Mouse (Mus musculus) inflammation-experienced regulatory T-cells (primary cell): Measurements from ENCODE around the gene Myl6b. TPM values are rescaled to one million over a fixed set of nuclear protein-coding genes. Genes with fewer than 3 reads are reported as not detected.

Experiments
- polyA plus RNA-seq, 2 experiments: library from polyadenylated mRNA; unstranded; fragments of 100-300 nt; shearing (Covaris generic); gene quantifications; one replicate each; pipeline ENCODE4 v1.2.1; 2017

The Myl6b gene
- polyA plus RNA-seq = 1 to 10 TPM; 2.7 to 4.7 TPM

GRCm38 (mm10) chr10:128498590-128498989, at the start of gene Myl6b:
TSS of gene Myl6b (minus strand) at chr10:128498685.

GRCm38 (mm10) chr10:128547361-128548032, 49.0 kb upstream of the Myl6b start, which contains the start of gene Zc3h10:
TSS of gene Zc3h10 (minus strand) at chr10:128547774.

DNA sequence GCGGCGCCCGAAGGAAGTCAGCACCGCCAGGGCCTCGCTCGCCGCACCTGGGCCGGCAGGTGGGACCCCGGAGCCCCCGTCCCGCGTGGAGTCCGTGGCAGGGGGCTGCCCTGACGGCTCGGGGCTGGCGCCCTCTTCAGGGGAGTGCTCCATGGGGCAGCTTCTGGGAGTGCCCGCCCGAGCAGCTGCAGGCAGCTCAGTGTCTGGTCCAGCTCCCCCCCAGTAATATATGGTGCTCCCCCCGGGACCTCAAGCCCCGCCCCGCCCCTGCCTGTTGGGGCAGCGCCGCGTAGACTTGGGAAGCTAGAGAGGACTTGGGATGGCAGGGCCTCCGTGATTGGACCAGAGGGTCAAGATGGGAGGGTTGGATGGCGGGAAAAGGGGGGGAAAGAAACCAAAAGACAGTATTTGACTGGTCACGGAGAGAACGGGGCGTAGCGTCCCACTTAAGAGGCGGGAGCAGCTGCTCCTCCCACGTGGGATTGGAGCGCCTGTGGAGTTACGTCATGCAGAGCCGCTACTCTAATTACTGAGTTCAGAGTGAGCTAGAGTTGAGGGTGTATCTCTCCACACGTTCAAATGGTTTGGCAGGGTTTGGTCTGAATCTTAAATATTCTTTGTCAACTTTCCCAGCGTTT, 27.3 kb upstream of the Myl6b start, which contains the start of gene Esyt1:
Esyt1 (minus strand) TSS at position 201 of the 638 bp plus-strand sequence.

DNA sequence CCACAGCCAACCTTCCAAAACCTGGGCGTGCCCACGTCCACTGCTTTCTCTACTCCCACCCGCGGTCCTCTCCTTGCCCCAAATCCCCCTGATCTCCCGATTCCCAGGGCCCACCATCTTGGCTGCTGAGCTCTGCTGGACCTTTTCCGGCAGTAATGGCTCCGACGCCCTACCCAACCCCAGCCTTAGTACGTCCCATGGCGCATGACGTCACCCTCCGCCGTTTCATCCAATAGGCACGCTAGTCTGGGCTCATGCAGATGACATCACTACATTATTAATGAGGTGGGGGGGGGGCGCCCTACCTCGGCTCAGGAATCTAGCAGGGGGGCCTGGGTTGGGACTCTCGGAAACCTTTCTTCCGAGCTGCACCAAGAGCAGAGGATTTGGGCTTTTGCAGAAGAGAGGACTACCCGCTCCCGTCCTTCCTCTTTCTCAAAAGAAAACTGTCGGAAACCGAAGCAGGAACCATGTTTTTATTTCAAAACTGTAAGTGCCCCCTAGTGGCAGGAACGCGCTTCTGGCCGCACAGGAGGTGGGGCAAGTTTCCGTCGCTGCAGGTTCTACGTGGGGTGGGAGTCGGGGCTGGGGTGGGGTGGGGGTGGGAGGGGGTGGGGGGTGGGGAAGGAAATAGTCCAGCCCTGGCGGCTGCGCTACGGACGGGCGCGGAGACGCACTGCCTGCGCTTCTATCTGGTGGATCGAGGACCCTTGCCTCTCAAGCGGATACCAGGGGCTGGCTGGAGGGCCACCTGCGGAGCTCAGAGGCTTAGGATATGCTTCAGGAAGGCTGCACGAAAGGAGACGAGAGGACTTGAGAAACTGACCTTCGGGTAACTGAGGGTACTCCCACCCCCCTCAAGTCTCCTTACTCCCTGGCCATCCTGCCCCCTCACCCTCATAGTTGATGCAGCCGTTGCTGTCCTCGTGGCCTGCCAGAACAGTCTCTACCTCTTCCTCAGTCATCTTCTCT, 4.5 kb downstream of the Myl6b start, which contains the start of gene Myl6:
Myl6 (minus strand) TSS at position 451 of the 972 bp plus-strand sequence.

DNA sequence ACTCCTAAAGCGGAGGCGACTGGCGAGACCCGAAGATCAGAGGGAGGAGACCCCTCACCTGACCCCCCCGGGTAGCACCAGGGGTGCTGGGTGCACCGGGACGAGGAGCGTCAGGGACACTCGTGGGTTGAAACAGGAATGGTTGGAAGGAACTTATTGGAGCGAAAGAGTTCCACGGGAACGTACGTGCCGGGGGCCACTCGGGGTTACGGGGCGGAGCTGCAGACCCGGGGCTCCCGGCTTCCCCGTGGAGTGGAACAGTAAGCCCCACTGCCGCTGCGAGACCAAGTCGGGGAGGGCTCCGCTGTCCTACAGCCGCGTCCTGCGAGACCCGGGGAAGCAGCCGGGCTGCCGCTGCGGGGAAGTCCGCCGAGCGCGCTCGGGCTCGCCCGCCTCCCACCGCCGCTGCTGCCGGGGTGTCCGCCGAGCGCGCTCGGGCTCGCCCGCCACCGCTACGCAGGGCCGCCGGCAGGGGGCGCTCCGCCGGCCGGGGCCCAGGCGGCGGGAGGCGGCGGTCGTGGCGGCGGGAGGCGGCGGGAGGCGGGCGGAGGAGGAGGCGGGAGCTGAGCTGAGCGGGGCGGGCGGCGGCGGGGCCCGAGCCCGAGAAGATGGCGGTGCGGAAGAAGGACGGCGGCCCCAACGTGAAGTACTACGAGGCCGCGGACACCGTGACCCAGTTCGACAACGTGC, 39.6 kb downstream of the Myl6b start, which contains the start of gene Smarcc2:
Smarcc2 (plus strand) TSS at position 530 of the 690 bp plus-strand sequence.

Other genes starting within 250 kb of the Myl6b start
- not detected for gene Apon, start 244.6 kb downstream of the Myl6b start, polyA plus RNA-seq
- not detected for gene Apof, start 230.0 kb downstream of the Myl6b start, polyA plus RNA-seq
- gene Stat2, start 228.1 kb downstream of the Myl6b start, polyA plus RNA-seq = 10 to 100 TPM; 66.3 to 70.6 TPM
- gene Il23a, start 199.9 kb downstream of the Myl6b start, polyA plus RNA-seq = under 1 TPM in 1 of 2 experiments, not detected in 1; 0.54 TPM
- 10 to 100 TPM; 39.5 to 50.2 TPM for gene Pan2, start 195.3 kb downstream of the Myl6b start, polyA plus RNA-seq
- 100 to 1,000 TPM in 1 of 2 experiments, 10 to 100 TPM in 1; 89.0 to 132 TPM for gene Cnpy2, start 176.2 kb downstream of the Myl6b start, polyA plus RNA-seq
- gene Cs, start 161.0 kb downstream of the Myl6b start, polyA plus RNA-seq = 100 to 1,000 TPM; 153 to 176 TPM
- gene Coq10a, start 129.7 kb downstream of the Myl6b start, polyA plus RNA-seq = 10 to 100 TPM; 26.8 to 30.6 TPM
- gene Ankrd52, start 121.6 kb downstream of the Myl6b start, polyA plus RNA-seq = 1 to 10 TPM; 6.3 to 6.5 TPM
- not detected for gene Slc39a5, start 97.5 kb downstream of the Myl6b start, polyA plus RNA-seq
- 100 to 1,000 TPM; 116 to 123 TPM for gene Nabp2, start 87.2 kb downstream of the Myl6b start, polyA plus RNA-seq
- 10 to 100 TPM; 37.5 to 41.8 TPM for gene Rnf41, start 87.0 kb downstream of the Myl6b start, polyA plus RNA-seq
- gene Smarcc2, start 39.4 kb downstream of the Myl6b start, polyA plus RNA-seq = 100 to 1,000 TPM; 111 to 120 TPM
- 1,000 to 10,000 TPM; 1,313 to 1,615 TPM for gene Myl6, start 4.5 kb downstream of the Myl6b start, polyA plus RNA-seq
- 100 to 1,000 TPM; 216 to 394 TPM for gene Esyt1, start 27.2 kb upstream of the Myl6b start, polyA plus RNA-seq
- gene Zc3h10, start 49.1 kb upstream of the Myl6b start, polyA plus RNA-seq = 10 to 100 TPM; 22.0 to 27.4 TPM
- gene Rpl41, start 50.6 kb upstream of the Myl6b start, polyA plus RNA-seq = 1,000 to 10,000 TPM; 2,016 to 2,109 TPM
- gene Pa2g4, start 67.3 kb upstream of the Myl6b start, polyA plus RNA-seq = 10 to 100 TPM; 26.4 to 30.0 TPM
- gene Erbb3, start 91.0 kb upstream of the Myl6b start, polyA plus RNA-seq = 1 to 10 TPM; 2.9 to 8.1 TPM
- 100 to 1,000 TPM; 473 to 520 TPM for gene Rps26, start 128.1 kb upstream of the Myl6b start, polyA plus RNA-seq
- gene Ikzf4, start 147.3 kb upstream of the Myl6b start, polyA plus RNA-seq = 100 to 1,000 TPM in 1 of 2 experiments, 10 to 100 TPM in 1; 71.0 to 105 TPM
- gene Suox, start 175.4 kb upstream of the Myl6b start, polyA plus RNA-seq = 10 to 100 TPM; 46.6 to 47.9 TPM
- 10 to 100 TPM; 44.2 to 45.0 TPM for gene Rab5b, start 197.6 kb upstream of the Myl6b start, polyA plus RNA-seq
- gene Pmel, start 205.5 kb upstream of the Myl6b start, polyA plus RNA-seq = 1 to 10 TPM; 2.9 to 5.1 TPM
- gene Cdk2, start 206.3 kb upstream of the Myl6b start, polyA plus RNA-seq = 10 to 100 TPM; 33.2 to 43.0 TPM
- 100 to 1,000 TPM; 564 to 912 TPM for gene Dgka, start 246.2 kb upstream of the Myl6b start, polyA plus RNA-seq
- 10 to 100 TPM; 30.7 to 44.7 TPM for gene Pym1, start 249.2 kb upstream of the Myl6b start, polyA plus RNA-seq